Mouse (Mus musculus): ENCODE data around the gene Sec1. TPM values are rescaled to one million over a fixed set of nuclear protein-coding genes. Genes with fewer than 3 reads are reported as not detected.

The Sec1 gene
- total and polyA plus RNA-seq, 2 experiments from 2014 or later: 0.33 to 1.3 TPM

DNA sequence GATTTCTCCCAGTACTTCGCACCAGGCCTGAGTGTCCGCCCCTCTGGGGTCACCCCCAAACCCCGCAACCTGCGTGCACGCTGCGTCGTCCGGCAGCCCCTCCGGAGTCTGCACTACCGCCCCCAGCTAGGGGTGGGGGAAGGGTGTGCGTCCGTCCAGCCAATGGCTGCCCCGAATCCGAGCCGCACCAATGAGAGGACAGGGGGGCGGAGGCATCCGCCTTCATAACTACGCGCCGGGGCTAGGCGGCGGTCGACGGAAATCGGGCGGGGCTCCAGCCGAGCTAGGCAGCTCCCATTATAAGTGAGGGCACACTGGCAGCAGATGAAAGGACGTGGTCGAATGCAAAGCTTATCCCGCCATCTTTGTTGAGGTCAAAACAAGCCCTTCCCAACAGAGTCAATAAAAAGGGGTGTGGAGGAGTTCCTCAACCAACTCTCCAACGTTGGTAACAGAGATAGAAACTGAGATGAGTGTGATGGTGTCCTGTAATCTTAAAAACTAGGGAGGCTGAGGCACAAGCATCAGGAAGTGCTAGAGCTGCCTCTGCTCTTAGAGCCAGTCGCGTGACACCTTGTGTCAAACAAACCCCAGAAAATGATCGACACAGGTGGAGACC lies 21.0 kb upstream of the Sec1 start, which contains the start of gene Rpl18:
Gene Rpl18, plus strand, starts transcription at position 368 of the 619 bp plus-strand sequence.
- WGBS: 7% methylated on average over 34 of the region's 34 CpGs
- peak; percentile 91 for ATAC-seq (ENCODE audit: insufficient read depth, low read depth)
- Histone ChIP-seq H3K27me3 (ENCODE audit: control insufficient read depth, insufficient read depth, low read length) (no peaks in the 10 kb centered on the region), H3K4me2 (ENCODE audit: low read depth, low read length) (peak within 1 kb of the TSS; percentile 93), H3K4me3 (ENCODE audit: low read depth, low read length) (peak within 1 kb of the TSS; percentile 57), H3K9ac (replicated peaks; ENCODE audit: low read depth, low read length) (peak within 1 kb of the TSS; percentile 77), H3K36me3 (replicated peaks; ENCODE audit: control insufficient read depth, insufficient read depth, low read length) (peaks cover 44% of the 10 kb centered on the region), H3K27ac (ENCODE audit: low read depth) (peak within 1 kb of the TSS; percentile 64), H3K4me1 (ENCODE audit: control insufficient read depth, insufficient read depth) (peaks cover 35% of the 10 kb centered on the region), H3K9me3 (replicated peaks; ENCODE audit: control insufficient read depth, low read length) (no peaks in the 10 kb centered on the region)
- DNase-seq (ENCODE audit: low spot score): peak; percentile 98
- TF ChIP-seq EP300 (IDR thresholded peaks at IDR 0.05; ENCODE audit: low read depth): peak; percentile 84
- no peak for TF ChIP-seq CTCF (IDR thresholded peaks at IDR 0.05; ENCODE audit: low read depth)

GRCm38 (mm10) chr7:45714630-45715089 lies 20.5 kb upstream of the Sec1 start:
- DNase-seq (ENCODE audit: low spot score): no peak

DNA sequence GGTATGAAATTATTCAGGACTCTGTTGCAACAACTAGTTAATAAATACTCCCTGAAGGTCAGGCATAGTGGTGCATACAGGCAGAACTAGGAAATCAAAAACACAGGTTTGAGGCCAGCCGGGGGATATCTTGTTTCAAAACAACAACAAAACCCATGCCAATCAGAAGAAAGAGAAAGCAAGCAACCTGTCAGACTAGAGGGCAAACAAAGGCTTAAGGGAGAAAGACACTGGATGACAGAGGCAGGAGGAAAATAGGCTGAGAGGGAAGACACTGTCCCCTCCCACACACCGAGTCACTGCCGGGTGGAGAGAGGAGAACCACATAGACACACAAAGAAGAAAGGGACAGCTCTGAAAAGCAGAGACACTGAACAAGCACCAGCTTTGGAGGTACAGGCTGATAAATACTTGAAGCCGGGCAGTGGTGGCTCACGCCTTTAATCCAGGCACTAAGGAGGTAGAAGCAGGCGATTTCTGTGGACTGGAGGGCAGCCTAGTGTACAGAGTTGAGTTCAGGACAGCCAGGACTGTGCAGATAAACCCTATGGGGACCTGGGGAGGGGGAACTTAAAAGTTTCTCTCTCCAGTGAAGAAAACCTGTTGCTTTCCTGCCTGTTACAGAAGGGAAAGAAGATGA lies 19.8 kb upstream of the Sec1 start:
- Histone ChIP-seq H3K9ac (replicated peaks; ENCODE audit: low read depth, low read length) (peak overlapping the region; percentile 77; the same call in 1 of the 2 replicates), H3K27ac (ENCODE audit: low read depth) (no peak overlapping the region), H3K4me1 (ENCODE audit: control insufficient read depth, insufficient read depth) (peaks cover 31% of the 10 kb centered on the region), H3K36me3 (replicated peaks; ENCODE audit: control insufficient read depth, insufficient read depth, low read length) (peaks cover 42% of the 10 kb centered on the region), H3K9me3 (replicated peaks; ENCODE audit: control insufficient read depth, low read length) (no peaks in the 10 kb centered on the region), H3K27me3 (ENCODE audit: control insufficient read depth, insufficient read depth, low read length) (no peaks in the 10 kb centered on the region), H3K4me2 (ENCODE audit: low read depth, low read length) (peak overlapping the region; percentile 93), H3K4me3 (ENCODE audit: low read depth, low read length) (no peak overlapping the region)
- DNase-seq (ENCODE audit: low spot score) (no peak), ATAC-seq (ENCODE audit: insufficient read depth, low read depth) (no peak)
- 75% methylated on average over 6 of the region's 6 CpGs for whole genome bisulfite sequencing
- TF ChIP-seq EP300 (IDR thresholded peaks at IDR 0.05; ENCODE audit: low read depth) (no peak), CTCF (IDR thresholded peaks at IDR 0.05; ENCODE audit: low read depth) (no peak)

More at GRCm38 (mm10) chr7:45714630-45715089, 20.5 kb upstream of the Sec1 start:
- 9% methylated on average over 14 of the region's 14 CpGs for WGBS
- H3K9me3 ChIP-seq (replicated peaks; ENCODE audit: control insufficient read depth, low read length): no peaks in the 10 kb centered on the region
- TF ChIP-seq EP300 (IDR thresholded peaks at IDR 0.05; ENCODE audit: low read depth) (no peak), CTCF (IDR thresholded peaks at IDR 0.05; ENCODE audit: low read depth) (no peak)
- H3K4me1 ChIP-seq (ENCODE audit: control insufficient read depth, insufficient read depth): peaks cover 35% of the 10 kb centered on the region
- H3K4me3 ChIP-seq (ENCODE audit: low read depth, low read length): peak overlapping the region; percentile 57
- H3K4me2 ChIP-seq (ENCODE audit: low read depth, low read length): peak overlapping the region; percentile 93
- peaks cover 44% of the 10 kb centered on the region for H3K36me3 ChIP-seq (replicated peaks; ENCODE audit: control insufficient read depth, insufficient read depth, low read length)
- 0 out of 2 replicates have a peak, but pooled peaks have one; percentile 0 for ATAC-seq (ENCODE audit: insufficient read depth, low read depth)
- H3K27me3 ChIP-seq (ENCODE audit: control insufficient read depth, insufficient read depth, low read length): no peaks in the 10 kb centered on the region
- peak overlapping the region; percentile 77 for H3K9ac ChIP-seq (replicated peaks; ENCODE audit: low read depth, low read length)
- peak overlapping the region; percentile 52 for H3K27ac ChIP-seq (ENCODE audit: low read depth)

- no peaks in the 10 kb centered on the region for H3K9me3 ChIP-seq (replicated peaks; ENCODE audit: control insufficient read depth, low read length)
- DNase-seq (ENCODE audit: low spot score): peak; percentile 4
These were observed 19.2 kb upstream of the Sec1 start for GRCm38 (mm10) chr7:45713396-45713795.

GRCm38 (mm10) chr7:45712022-45712757 lies 18.0 kb upstream of the Sec1 start:
- ATAC-seq (ENCODE audit: insufficient read depth, low read depth): no peak

More at GRCm38 (mm10) chr7:45713396-45713795, 19.2 kb upstream of the Sec1 start:
- no peak for ATAC-seq (ENCODE audit: insufficient read depth, low read depth)
- WGBS: 88% methylated on average over 16 of the region's 16 CpGs
- H3K4me2 ChIP-seq (ENCODE audit: low read depth, low read length): no peak overlapping the region
- no peaks in the 10 kb centered on the region for H3K27me3 ChIP-seq (ENCODE audit: control insufficient read depth, insufficient read depth, low read length)
- H3K27ac ChIP-seq (ENCODE audit: low read depth): no peak overlapping the region
- H3K4me1 ChIP-seq (ENCODE audit: control insufficient read depth, insufficient read depth): peaks cover 32% of the 10 kb centered on the region
- no peak overlapping the region for H3K4me3 ChIP-seq (ENCODE audit: low read depth, low read length)
- H3K36me3 ChIP-seq (replicated peaks; ENCODE audit: control insufficient read depth, insufficient read depth, low read length): peaks cover 42% of the 10 kb centered on the region
- H3K9ac ChIP-seq (replicated peaks; ENCODE audit: low read depth, low read length): no peak overlapping the region
- TF ChIP-seq EP300 (IDR thresholded peaks at IDR 0.05; ENCODE audit: low read depth): no peak
- no peak for TF ChIP-seq CTCF (IDR thresholded peaks at IDR 0.05; ENCODE audit: low read depth)

More at GRCm38 (mm10) chr7:45712022-45712757, 18.0 kb upstream of the Sec1 start:
- H3K4me2 ChIP-seq (ENCODE audit: low read depth, low read length): no peak overlapping the region
- no peaks in the 10 kb centered on the region for H3K9me3 ChIP-seq (replicated peaks; ENCODE audit: control insufficient read depth, low read length)
- peaks cover 41% of the 10 kb centered on the region for H3K4me1 ChIP-seq (ENCODE audit: control insufficient read depth, insufficient read depth)
- H3K36me3 ChIP-seq (replicated peaks; ENCODE audit: control insufficient read depth, insufficient read depth, low read length): peaks cover 42% of the 10 kb centered on the region
- H3K9ac ChIP-seq (replicated peaks; ENCODE audit: low read depth, low read length): no peak overlapping the region
- H3K27me3 ChIP-seq (ENCODE audit: control insufficient read depth, insufficient read depth, low read length): no peaks in the 10 kb centered on the region
- TF ChIP-seq EP300 (IDR thresholded peaks at IDR 0.05; ENCODE audit: low read depth) (no peak), CTCF (IDR thresholded peaks at IDR 0.05; ENCODE audit: low read depth) (no peak)
- no peak overlapping the region for H3K27ac ChIP-seq (ENCODE audit: low read depth)
- no peak for DNase-seq (ENCODE audit: low spot score)
- H3K4me3 ChIP-seq (ENCODE audit: low read depth, low read length): no peak overlapping the region
- WGBS: 90% methylated on average over 21 of the region's 21 CpGs
